ENCODE assay signal across 7 mouse cellular contexts in genomic region chr7:6729061-6729817, GRCm38 (mm10). TPM values are rescaled to one million over a fixed set of nuclear protein-coding genes. Genes with fewer than 3 reads are reported as not detected.
A peak's percentile ranks its signal among the peaks of the same experiment; 100 is the strongest.
DNase-seq lines count a peak whose midpoint lies in the region; ATAC-seq and TF ChIP-seq lines count a peak whose summit lies in the region.

No protein-coding gene starts in this region.

- peaks cover 6% of the 10 kb centered on the region; the same call in 1 of the 2 replicates for H3K36me3 ChIP-seq in embryonic facial prominence, embryonic 12.5 days
- peaks cover 14% of the 10 kb centered on the region for H3K36me3 ChIP-seq in midbrain, embryonic 10.5 days

- peak overlapping the region; percentile 60 for H3K4me3 ChIP-seq in bone marrow macrophage, adult 2 months (ENCODE audit: insufficient read depth, low read length)
- peak overlapping the region; percentile 58 for H3K4me3 ChIP-seq in embryonic facial prominence, embryonic 12.5 days
- H3K4me3 ChIP-seq in midbrain, embryonic 10.5 days, result peak overlapping the region; percentile 58

- intact Hi-C loops in left cerebral cortex, postnatal 4 days (cut with DNase I), result no loop called here

- H3K27ac ChIP-seq in bone marrow macrophage, adult 2 months (ENCODE audit: insufficient read depth, low read depth, low read length), result no peak overlapping the region
- peak overlapping the region; percentile 84 for H3K27ac ChIP-seq in embryonic facial prominence, embryonic 12.5 days
- H3K27ac ChIP-seq in midbrain, embryonic 10.5 days (replicated peaks), result peak overlapping the region; percentile 89

- 44% methylated on average over 37 of the region's 37 CpGs for WGBS in embryonic facial prominence, embryonic 12.5 days
- WGBS in midbrain, embryonic 10.5 days, result 48% methylated on average over 37 of the region's 37 CpGs

- H3K4me2 ChIP-seq in embryonic facial prominence, embryonic 12.5 days (replicated peaks), result peak overlapping the region; percentile 52

- TF ChIP-seq CTCF in bone marrow macrophage, adult 2 months (IDR thresholded peaks at IDR 0.05; ENCODE audit: low read depth, low read length), result no peak

- H3K27me3 ChIP-seq in embryonic facial prominence, embryonic 12.5 days, result no peaks in the 10 kb centered on the region
- H3K27me3 ChIP-seq in midbrain, embryonic 10.5 days (ENCODE audit: low read depth, poor library complexity, severe bottlenecking), result no peaks in the 10 kb centered on the region

- no peaks in the 10 kb centered on the region for H3K4me1 ChIP-seq in bone marrow macrophage, adult 2 months (ENCODE audit: control insufficient read depth, insufficient read depth, low read length)
- H3K4me1 ChIP-seq in embryonic facial prominence, embryonic 12.5 days, result no peaks in the 10 kb centered on the region
- H3K4me1 ChIP-seq in midbrain, embryonic 10.5 days, result peaks cover 11% of the 10 kb centered on the region; the same call in 1 of the 2 replicates

- peak overlapping the region; percentile 66 for H3K9ac ChIP-seq in embryonic facial prominence, embryonic 12.5 days

- peak; percentile 29 for ATAC-seq in embryonic facial prominence, embryonic 12.5 days (ENCODE audit: insufficient number of reproducible peaks, insufficient read depth, low FRiP score, low TSS enrichment)

- DNase-seq in heart, adult 11 months, result peak; percentile 100
- DNase-seq in kidney, adult 11 months, result peak; percentile 96
- peak; percentile 98 for DNase-seq in left cerebral cortex, postnatal 4 days
- peak; percentile 91 for DNase-seq in midbrain, embryonic 10.5 days (ENCODE audit: low spot score)
- DNase-seq in skeletal muscle tissue, adult 2 months (ENCODE audit: low read depth, low spot score), result peak; percentile 95

- TF ChIP-seq POLR2A in bone marrow macrophage, adult 2 months (IDR thresholded peaks at IDR 0.05; ENCODE audit: borderline replicate concordance, low read depth, low read length), result no peak

- peaks cover 42% of the 10 kb centered on the region for H3K9me3 ChIP-seq in embryonic facial prominence, embryonic 12.5 days
- H3K9me3 ChIP-seq in midbrain, embryonic 10.5 days (replicated peaks), result peaks cover 41% of the 10 kb centered on the region

RNA-seq across cellular contexts. Expression of gene Peg3, which starts 1.0 kb away (rescaled TPM):
- 0.15 TPM in 1 of 2 replicates, not detected in the other for polyA plus RNA-seq in bone marrow macrophage, adult 2 months (2012; ENCODE audit: insufficient read depth, insufficient read length, missing spikeins)
- 264 and 269 TPM in 2 replicates for polyA plus RNA-seq in embryonic facial prominence, embryonic 12.5 days (2016; fragmentation: Nextera tagmentation; extraction: Ambion mirVana)
- total RNA-seq in left cerebral cortex, postnatal 4 days (2021), result 100 to 1,000 TPM in 1 of 2 experiments, 10 to 100 TPM in 1; 94.3 to 117 TPM
- polyA plus RNA-seq in midbrain, embryonic 10.5 days (2016; fragmentation: Nextera tagmentation; extraction: Ambion mirVana), result 86.6 and 95.0 TPM in 2 replicates

RNA-seq across cellular contexts. Expression of gene Usp29, which starts 1.1 kb away (rescaled TPM):
- polyA plus RNA-seq in bone marrow macrophage, adult 2 months (2012; ENCODE audit: insufficient read depth, insufficient read length, missing spikeins), result 0.32 TPM in 1 of 2 replicates, not detected in the other
- 16.2 and 19.2 TPM in 2 replicates for polyA plus RNA-seq in embryonic facial prominence, embryonic 12.5 days (2016; fragmentation: Nextera tagmentation; extraction: Ambion mirVana)
- total RNA-seq in left cerebral cortex, postnatal 4 days (2021), result 10 to 100 TPM; 52.9 to 67.1 TPM
- 7.7 and 10.8 TPM in 2 replicates for polyA plus RNA-seq in midbrain, embryonic 10.5 days (2016; fragmentation: Nextera tagmentation; extraction: Ambion mirVana)

RNA-seq across cellular contexts. Expression of gene Zim1, which starts 33.0 kb away (rescaled TPM):
- 0.11 TPM in 1 of 2 replicates, not detected in the other for polyA plus RNA-seq in bone marrow macrophage, adult 2 months (2012; ENCODE audit: insufficient read depth, insufficient read length, missing spikeins)
- polyA plus RNA-seq in embryonic facial prominence, embryonic 12.5 days (2016; fragmentation: Nextera tagmentation; extraction: Ambion mirVana), result 4.7 and 5.1 TPM in 2 replicates
- total RNA-seq in left cerebral cortex, postnatal 4 days (2021), result 10 to 100 TPM; 20.5 to 37.4 TPM
- polyA plus RNA-seq in midbrain, embryonic 10.5 days (2016; fragmentation: Nextera tagmentation; extraction: Ambion mirVana), result 0.48 and 0.86 TPM in 2 replicates

Comparison
In these comparisons a context has a peak if more than half of its experiments do, and no peak if none do; other contexts are left out.
1. RNA of gene Peg3, which starts 1.0 kb away (polyA plus RNA-seq): 264 to 269 TPM in embryonic facial prominence, embryonic 12.5 days and 86.6 to 95.0 TPM in midbrain, embryonic 10.5 days; 0.15 TPM in bone marrow macrophage, adult 2 months; every median in the first group is over 10 times any median in the second.
2. Peak in every context shown above with its lines, with median percentiles within 50 percentile points of each other: H3K4me3 ChIP-seq and DNase-seq.